Mouse (Mus musculus): ENCODE measurements around the gene Ncf2. TPM values are rescaled to one million over a fixed set of nuclear protein-coding genes. Genes with fewer than 3 reads are reported as not detected.

The Ncf2 gene
- total and polyA plus RNA-seq, 2 experiments: 1.2 to 3.0 TPM

GRCm38 (mm10) chr1:152841057-152841456, 41.1 kb downstream of the Ncf2 start:
- TF ChIP-seq CTCF (IDR thresholded peaks at IDR 0.05; ENCODE audit: low read depth, low read length): no peak
- TF ChIP-seq POLR2A (IDR thresholded peaks at IDR 0.05; ENCODE audit: extremely low read depth, insufficient read depth, low read length): no peak
- peaks cover 61% of the 10 kb centered on the region for H3K36me3 ChIP-seq (ENCODE audit: control insufficient read depth, insufficient read depth, low read length)
- WGBS: 96% methylated on average over 2 of the region's 2 CpGs
- DNase-seq (ENCODE audit: extremely low read depth, low read depth, low spot score): no peak
- no peaks in the 10 kb centered on the region for H3K27me3 ChIP-seq (ENCODE audit: control insufficient read depth, insufficient read depth, low read length)
- no peak overlapping the region for H3K27ac ChIP-seq (replicated peaks; ENCODE audit: insufficient read depth, low read depth, low read length)
- H3K4me3 ChIP-seq (ENCODE audit: insufficient read depth, low read depth, low read length): no peak overlapping the region
- no peak overlapping the region for H3K9ac ChIP-seq (ENCODE audit: low read depth, low read length)
- no peaks in the 10 kb centered on the region for H3K4me1 ChIP-seq (ENCODE audit: control insufficient read depth, insufficient read depth, low read length)
- H3K79me2 ChIP-seq (ENCODE audit: control insufficient read depth, insufficient read depth, low read length): no peaks in the 10 kb centered on the region

GRCm38 (mm10) chr1:152844634-152845033, 44.6 kb downstream of the Ncf2 start:
- DNase-seq (ENCODE audit: extremely low read depth, low read depth, low spot score): no peak
- Histone ChIP-seq H3K4me1 (ENCODE audit: control insufficient read depth, insufficient read depth, low read length) (no peaks in the 10 kb centered on the region), H3K27ac (replicated peaks; ENCODE audit: insufficient read depth, low read depth, low read length) (no peak overlapping the region), H3K9ac (ENCODE audit: low read depth, low read length) (no peak overlapping the region), H3K4me3 (ENCODE audit: insufficient read depth, low read depth, low read length) (no peak overlapping the region), H3K79me2 (ENCODE audit: control insufficient read depth, insufficient read depth, low read length) (no peaks in the 10 kb centered on the region), H3K27me3 (ENCODE audit: control insufficient read depth, insufficient read depth, low read length) (no peaks in the 10 kb centered on the region), H3K36me3 (ENCODE audit: control insufficient read depth, insufficient read depth, low read length) (peaks cover 66% of the 10 kb centered on the region)
- WGBS: 76% methylated on average over 1 of the region's 1 CpGs
- no peak for TF ChIP-seq CTCF (IDR thresholded peaks at IDR 0.05; ENCODE audit: low read depth, low read length)
- no peak for TF ChIP-seq POLR2A (IDR thresholded peaks at IDR 0.05; ENCODE audit: extremely low read depth, insufficient read depth, low read length)

- peaks cover 62% of the 10 kb centered on the region for H3K36me3 ChIP-seq (ENCODE audit: control insufficient read depth, insufficient read depth, low read length)
- TF ChIP-seq POLR2A (IDR thresholded peaks at IDR 0.05; ENCODE audit: extremely low read depth, insufficient read depth, low read length) (no peak), CTCF (IDR thresholded peaks at IDR 0.05; ENCODE audit: low read depth, low read length) (no peak)
- WGBS: 77% methylated on average over 3 of the region's 3 CpGs
Measured at GRCm38 (mm10) chr1:152845211-152845730, 45.3 kb downstream of the Ncf2 start.

GRCm38 (mm10) chr1:152846856-152847255, 46.9 kb downstream of the Ncf2 start:
- no peak for DNase-seq (ENCODE audit: extremely low read depth, low read depth, low spot score)
- Histone ChIP-seq H3K4me1 (ENCODE audit: control insufficient read depth, insufficient read depth, low read length) (no peaks in the 10 kb centered on the region), H3K79me2 (ENCODE audit: control insufficient read depth, insufficient read depth, low read length) (no peaks in the 10 kb centered on the region), H3K27ac (replicated peaks; ENCODE audit: insufficient read depth, low read depth, low read length) (no peak overlapping the region), H3K4me3 (ENCODE audit: insufficient read depth, low read depth, low read length) (no peak overlapping the region), H3K9ac (ENCODE audit: low read depth, low read length) (no peak overlapping the region), H3K36me3 (ENCODE audit: control insufficient read depth, insufficient read depth, low read length) (peaks cover 59% of the 10 kb centered on the region), H3K27me3 (ENCODE audit: control insufficient read depth, insufficient read depth, low read length) (no peaks in the 10 kb centered on the region)
- no peak for TF ChIP-seq POLR2A (IDR thresholded peaks at IDR 0.05; ENCODE audit: extremely low read depth, insufficient read depth, low read length)
- no peak for TF ChIP-seq CTCF (IDR thresholded peaks at IDR 0.05; ENCODE audit: low read depth, low read length)
- 98% methylated on average over 2 of the region's 2 CpGs for WGBS

More at GRCm38 (mm10) chr1:152845211-152845730, 45.3 kb downstream of the Ncf2 start:
- DNase-seq (ENCODE audit: extremely low read depth, low read depth, low spot score): no peak
- H3K27me3 ChIP-seq (ENCODE audit: control insufficient read depth, insufficient read depth, low read length): no peaks in the 10 kb centered on the region
- no peak overlapping the region for H3K27ac ChIP-seq (replicated peaks; ENCODE audit: insufficient read depth, low read depth, low read length)
- H3K79me2 ChIP-seq (ENCODE audit: control insufficient read depth, insufficient read depth, low read length): no peaks in the 10 kb centered on the region
- no peak overlapping the region for H3K9ac ChIP-seq (ENCODE audit: low read depth, low read length)
- no peaks in the 10 kb centered on the region for H3K4me1 ChIP-seq (ENCODE audit: control insufficient read depth, insufficient read depth, low read length)
- no peak overlapping the region for H3K4me3 ChIP-seq (ENCODE audit: insufficient read depth, low read depth, low read length)

- DNase-seq (ENCODE audit: extremely low read depth, low read depth, low spot score): no peak
- 80% methylated on average over 6 of the region's 6 CpGs for WGBS
- Histone ChIP-seq H3K27ac (replicated peaks; ENCODE audit: insufficient read depth, low read depth, low read length) (no peak overlapping the region), H3K36me3 (ENCODE audit: control insufficient read depth, insufficient read depth, low read length) (peaks cover 27% of the 10 kb centered on the region), H3K79me2 (ENCODE audit: control insufficient read depth, insufficient read depth, low read length) (peaks cover 4% of the 10 kb centered on the region; the same call in 1 of the 2 replicates), H3K4me1 (ENCODE audit: control insufficient read depth, insufficient read depth, low read length) (peaks cover 6% of the 10 kb centered on the region; the same call in 1 of the 2 replicates), H3K9ac (ENCODE audit: low read depth, low read length) (no peak overlapping the region), H3K27me3 (ENCODE audit: control insufficient read depth, insufficient read depth, low read length) (no peaks in the 10 kb centered on the region), H3K4me3 (ENCODE audit: insufficient read depth, low read depth, low read length) (no peak overlapping the region)
- TF ChIP-seq CTCF (IDR thresholded peaks at IDR 0.05; ENCODE audit: low read depth, low read length): no peak
- TF ChIP-seq POLR2A (IDR thresholded peaks at IDR 0.05; ENCODE audit: extremely low read depth, insufficient read depth, low read length): no peak
Measured at GRCm38 (mm10) chr1:152869901-152870300, 69.9 kb downstream of the Ncf2 start.

GRCm38 (mm10) chr1:152871031-152871430, 71.0 kb downstream of the Ncf2 start:
- Histone ChIP-seq H3K4me3 (ENCODE audit: insufficient read depth, low read depth, low read length) (no peak overlapping the region), H3K27me3 (ENCODE audit: control insufficient read depth, insufficient read depth, low read length) (no peaks in the 10 kb centered on the region), H3K4me1 (ENCODE audit: control insufficient read depth, insufficient read depth, low read length) (peaks cover 7% of the 10 kb centered on the region; the same call in 1 of the 2 replicates), H3K36me3 (ENCODE audit: control insufficient read depth, insufficient read depth, low read length) (peaks cover 17% of the 10 kb centered on the region), H3K27ac (replicated peaks; ENCODE audit: insufficient read depth, low read depth, low read length) (no peak overlapping the region), H3K9ac (ENCODE audit: low read depth, low read length) (no peak overlapping the region), H3K79me2 (ENCODE audit: control insufficient read depth, insufficient read depth, low read length) (peaks cover 4% of the 10 kb centered on the region; the same call in 1 of the 2 replicates)
- WGBS: 51% methylated on average over 3 of the region's 3 CpGs
- peak; percentile 25 for DNase-seq (ENCODE audit: extremely low read depth, low read depth, low spot score)
- no peak for TF ChIP-seq POLR2A (IDR thresholded peaks at IDR 0.05; ENCODE audit: extremely low read depth, insufficient read depth, low read length)
- TF ChIP-seq CTCF (IDR thresholded peaks at IDR 0.05; ENCODE audit: low read depth, low read length): no peak

Other genes with a start within 250 kb of the Ncf2 start
- not detected in 2 replicates for gene Apobec4, start 49.6 kb upstream of the Ncf2 start, total RNA-seq (2014; rRNA removed)
- gene Apobec4, start 49.6 kb upstream of the Ncf2 start, polyA plus RNA-seq (2012; rRNA removed): 0.07 TPM in 1 of 2 replicates, not detected in the other
- gene Rgl1, start 33.8 kb upstream of the Ncf2 start, total RNA-seq (2014; rRNA removed): 10.2 and 13.7 TPM in 2 replicates
- gene Rgl1, start 33.8 kb upstream of the Ncf2 start, polyA plus RNA-seq (2012; rRNA removed): 3.4 and 4.2 TPM in 2 replicates
- 86.9 and 103 TPM in 2 replicates for gene Arpc5, start 33.7 kb upstream of the Ncf2 start, total RNA-seq (2014; rRNA removed)
- 24.9 and 27.8 TPM in 2 replicates for gene Arpc5, start 33.7 kb upstream of the Ncf2 start, polyA plus RNA-seq (2012; rRNA removed)
- 13.8 and 16.8 TPM in 2 replicates for gene Smg7, start 102.5 kb downstream of the Ncf2 start, total RNA-seq (2014; rRNA removed)
- gene Smg7, start 102.5 kb downstream of the Ncf2 start, polyA plus RNA-seq (2012; rRNA removed): 15.0 and 21.8 TPM in 2 replicates
- gene Nmnat2, start 154.8 kb downstream of the Ncf2 start, total RNA-seq (2014; rRNA removed): 0.18 and 0.20 TPM in 2 replicates
- gene Nmnat2, start 154.8 kb downstream of the Ncf2 start, polyA plus RNA-seq (2012; rRNA removed): 0.10 and 0.23 TPM in 2 replicates